Mouse (Mus musculus) heart, adult 2 months (tissue): ENCODE data around the gene Anks1b. TPM values are rescaled to one million over a fixed set of nuclear protein-coding genes. Genes with fewer than 3 reads are reported as not detected.

Experiments
- DNase-seq, 2 experiments: peaks; one replicate each; pipeline ENCODE4 v3.0.0; 2021
- H3K27ac ChIP-seq: fragments of 200-600 bp; 2 replicates; pipeline ENCODE4 v1.8.1; 2022
- H3K27me3 ChIP-seq: fragments of 200-500 bp; 2 replicates; pipeline ENCODE4 v1.6.1; 2012; ENCODE audit warnings: mild to moderate bottlenecking, low read length, inconsistent platforms, mixed read lengths; ENCODE audit not compliant: control insufficient read depth, insufficient read depth
- H3K36me3 ChIP-seq: fragments of 200-500 bp; 2 replicates; pipeline ENCODE4 v1.6.1; 2012; ENCODE audit warnings: low read length, inconsistent platforms; ENCODE audit not compliant: control insufficient read depth, insufficient read depth
- H3K4me1 ChIP-seq: fragments of 200-500 bp; 2 replicates; pipeline ENCODE4 v1.6.1; 2011; ENCODE audit warnings: low read length; ENCODE audit not compliant: control insufficient read depth, insufficient read depth
- H3K4me3 ChIP-seq: fragments of 200-600 bp; 2 replicates; pipeline ENCODE4 v1.8.1; 2022
- H3K79me2 ChIP-seq: fragments of 200-500 bp; replicated peaks from 2 replicates; pipeline ENCODE4 v1.6.1; 2012; ENCODE audit warnings: mild to moderate bottlenecking, inconsistent platforms, low read length, moderate library complexity, mixed read lengths; ENCODE audit not compliant: control insufficient read depth, insufficient read depth
- H3K9ac ChIP-seq: fragments of 200-500 bp; 2 replicates; pipeline ENCODE4 v1.6.1; 2012; ENCODE audit warnings: low read depth, mild to moderate bottlenecking, control low read depth, inconsistent platforms, low read length, mixed read lengths
- CTCF ChIP-seq: fragments of 200-600 bp; IDR thresholded peaks from 2 replicates; pipeline ENCODE4 v1.8.1; 2022; ENCODE audit warnings: antibody characterized with exemption, mild to moderate bottlenecking, moderate library complexity
- EP300 ChIP-seq: fragments of 200-500 bp; IDR thresholded peaks from 2 replicates; pipeline ENCODE4 v1.6.1; 2011; ENCODE audit warnings: low read depth, low read length, control low read depth; ENCODE audit not compliant: insufficient read depth
- POLR2A ChIP-seq: fragments of 200-500 bp; IDR thresholded peaks from 2 replicates; pipeline ENCODE4 v1.6.1; 2011; ENCODE audit warnings: mild to moderate bottlenecking, low read depth, low read length, control low read depth; ENCODE audit not compliant: insufficient read depth
- WGBS: fragments of 180-500 bp; shearing (Covaris S2); methylation state at CpG from one replicate; pipeline ENCODE4 v1.1.7; 2018; 5-methylcytosine and 5-hydroxymethylcytosine counted together
- intact Hi-C: fragments of 180-260 bp; cut with DNase I; formaldehyde crosslinking; loops from one replicate; pipeline ENCODE4 v1.15.1; 2025
- polyA plus RNA-seq: library from polyadenylated mRNA; depleted of rRNA; stranded (reverse); fragments of >200 nt; gene quantifications from 2 replicates; pipeline ENCODE4 v1.2.3, GENCODE M21; 2012
- total RNA-seq, 2 experiments: library from RNA; stranded (reverse); gene quantifications; 2 replicates each; pipeline ENCODE4 v1.2.3; 2021

Gene Anks1b
- total and polyA plus RNA-seq, 3 experiments: 0.16 to 0.80 (median 0.52) TPM

DNA sequence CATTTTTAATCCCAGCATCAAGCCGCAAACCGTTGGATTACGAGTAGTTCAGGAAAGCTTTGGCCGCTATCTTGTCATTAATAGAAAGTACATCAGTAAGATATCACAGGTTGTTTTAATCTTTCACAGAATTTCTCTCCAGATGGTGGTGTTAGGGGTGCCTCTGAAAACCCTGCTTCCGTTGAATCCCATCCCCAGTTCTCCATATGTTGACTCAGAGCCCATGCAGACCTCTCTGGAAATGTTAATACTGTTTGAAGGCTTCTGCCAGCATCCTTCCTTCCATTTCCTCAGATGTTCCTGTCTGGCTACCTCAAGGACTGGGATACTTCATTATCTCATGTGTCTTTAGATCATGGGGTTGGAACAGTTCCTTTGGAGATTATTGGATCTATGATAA is 940.0 kb downstream of the Anks1b start:
- TF ChIP-seq EP300 (no peak), POLR2A (no peak), CTCF (no peak)
- Histone ChIP-seq H3K4me1 (no peaks in the 10 kb centered on the region), H3K79me2 (no peaks in the 10 kb centered on the region), H3K27me3 (no peaks in the 10 kb centered on the region), H3K27ac (no peak overlapping the region), H3K36me3 (no peaks in the 10 kb centered on the region), H3K4me3 (no peak overlapping the region), H3K9ac (no peak overlapping the region)
- WGBS: 90% methylated on average over 5 of the region's 5 CpGs
- intact Hi-C loops: no loop called here
- DNase-seq: no peak

DNA sequence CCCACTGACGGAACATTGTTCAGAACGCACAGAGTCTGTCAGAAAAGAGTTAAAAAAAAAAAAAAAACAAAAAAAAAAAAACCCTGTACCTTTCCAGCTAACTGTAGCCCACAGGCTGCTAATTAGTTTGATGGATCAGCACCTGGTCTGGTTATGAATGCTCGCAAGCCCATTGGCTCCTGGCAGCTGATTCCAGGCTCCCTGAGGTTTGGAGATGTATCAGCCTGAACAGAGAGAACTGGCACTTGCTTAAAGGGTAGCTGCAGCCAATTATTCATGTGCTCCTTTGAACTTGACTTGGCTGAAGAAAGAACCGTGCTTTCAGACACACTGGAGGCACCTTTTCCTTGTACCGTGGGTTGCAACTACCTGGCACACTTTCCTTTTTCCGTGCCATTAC is 941.1 kb downstream of the Anks1b start:
- no peak for DNase-seq
- 73% methylated on average over 6 of the region's 6 CpGs for WGBS
- Histone ChIP-seq H3K36me3 (no peaks in the 10 kb centered on the region), H3K9ac (no peak overlapping the region), H3K4me1 (no peaks in the 10 kb centered on the region), H3K27me3 (no peaks in the 10 kb centered on the region), H3K79me2 (no peaks in the 10 kb centered on the region), H3K4me3 (no peak overlapping the region), H3K27ac (no peak overlapping the region)
- intact Hi-C loops: no loop called here
- TF ChIP-seq EP300 (no peak), POLR2A (no peak)

DNA sequence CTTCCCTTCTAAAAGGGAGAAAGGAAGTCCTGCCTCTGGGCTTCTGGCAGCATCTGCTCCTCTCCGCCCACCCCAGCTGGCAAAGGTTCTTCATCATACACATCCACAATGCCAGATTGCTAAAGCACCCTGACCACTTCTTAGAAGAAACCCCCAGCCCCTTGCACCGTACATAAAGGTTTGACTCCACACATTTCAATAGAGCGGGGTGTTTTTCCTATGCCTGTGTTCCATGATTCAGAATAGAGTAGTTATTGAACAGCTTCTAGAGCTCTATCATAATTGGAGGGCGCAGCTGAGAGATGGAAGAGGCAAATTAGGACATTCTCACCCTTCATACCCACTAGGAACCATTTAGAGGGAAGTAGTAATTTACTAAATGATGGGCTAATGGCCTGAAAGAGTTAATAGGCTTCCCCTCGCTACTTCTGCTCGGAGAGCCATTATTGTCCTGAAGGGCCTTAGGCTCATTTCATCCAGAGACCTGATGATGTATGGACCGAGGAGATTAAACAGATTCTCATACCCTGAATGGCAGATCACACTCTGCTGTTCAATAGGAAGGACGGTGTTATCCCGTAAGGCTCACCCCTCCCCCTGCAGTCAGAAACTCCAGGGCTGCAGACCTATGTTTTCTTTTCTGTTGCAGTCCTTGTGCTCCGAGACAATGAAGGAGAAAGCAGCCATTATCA is 945.1 kb downstream of the Anks1b start:
- DNase-seq: no peak
- H3K27me3 ChIP-seq: no peaks in the 10 kb centered on the region
- H3K36me3 ChIP-seq: no peaks in the 10 kb centered on the region
- no peaks in the 10 kb centered on the region for H3K4me1 ChIP-seq
- no peak overlapping the region for H3K9ac ChIP-seq
- H3K4me3 ChIP-seq: no peak overlapping the region
- H3K79me2 ChIP-seq: no peaks in the 10 kb centered on the region
- H3K27ac ChIP-seq: no peak overlapping the region
- TF ChIP-seq EP300 (no peak), POLR2A (no peak), CTCF (no peak)
- 47% methylated on average over 10 of the region's 10 CpGs for WGBS
- intact Hi-C loops: no loop called here

DNA sequence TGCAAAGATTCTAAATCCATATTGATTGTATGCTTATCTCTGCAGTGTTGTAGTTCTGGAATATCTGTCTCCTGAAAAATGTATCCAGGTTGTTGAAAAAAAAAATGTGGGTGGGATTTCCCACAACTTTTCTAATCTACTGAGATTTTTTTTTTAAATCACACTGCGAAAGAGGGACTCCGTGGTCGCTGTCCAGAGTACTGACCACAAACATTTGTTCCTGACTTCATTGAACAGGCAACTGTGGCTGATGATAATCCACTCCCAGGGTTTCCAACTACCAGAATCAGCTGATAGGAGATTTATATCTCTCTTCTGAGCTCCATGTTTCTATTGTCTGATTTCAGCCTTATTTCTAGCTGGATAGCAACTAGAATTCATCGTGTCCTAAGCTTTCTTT is 950.1 kb downstream of the Anks1b start:
- TF ChIP-seq POLR2A (no peak), EP300 (no peak), CTCF (no peak)
- H3K27ac ChIP-seq: no peak overlapping the region
- no peak overlapping the region for H3K9ac ChIP-seq
- 8% methylated on average over 4 of the region's 4 CpGs for WGBS
- intact Hi-C loops: no loop called here
- H3K27me3 ChIP-seq: no peaks in the 10 kb centered on the region
- no peak for DNase-seq
- no peaks in the 10 kb centered on the region for H3K79me2 ChIP-seq
- H3K4me1 ChIP-seq: no peaks in the 10 kb centered on the region
- H3K36me3 ChIP-seq: no peaks in the 10 kb centered on the region
- H3K4me3 ChIP-seq: no peak overlapping the region

- Histone ChIP-seq H3K9ac (no peak overlapping the region), H3K27me3 (peaks cover 8% of the 10 kb centered on the region), H3K36me3 (no peaks in the 10 kb centered on the region), H3K4me3 (no peak overlapping the region), H3K79me2 (no peaks in the 10 kb centered on the region), H3K27ac (no peak overlapping the region), H3K4me1 (no peaks in the 10 kb centered on the region)
- intact Hi-C loops: no loop called here
- 75% methylated on average over 2 of the region's 2 CpGs for WGBS
- TF ChIP-seq EP300 (no peak), CTCF (no peak), POLR2A (no peak)
- DNase-seq: no peak
These were observed 951.4 kb downstream of the Anks1b start for GRCm38 (mm10) chr10:90824692-90825091.

GRCm38 (mm10) chr10:90826939-90827338 is 953.6 kb downstream of the Anks1b start:
- TF ChIP-seq EP300 (no peak), POLR2A (no peak), CTCF (no peak)
- no peak overlapping the region for H3K9ac ChIP-seq
- H3K79me2 ChIP-seq: no peaks in the 10 kb centered on the region
- H3K27me3 ChIP-seq: peaks cover 12% of the 10 kb centered on the region
- no peak overlapping the region for H3K4me3 ChIP-seq
- no peaks in the 10 kb centered on the region for H3K4me1 ChIP-seq
- WGBS: 24% methylated on average over 4 of the region's 4 CpGs
- H3K27ac ChIP-seq: no peak overlapping the region
- no peak for DNase-seq
- H3K36me3 ChIP-seq: no peaks in the 10 kb centered on the region
- intact Hi-C loops: no loop called here
